Mouse (Mus musculus): Measurements from ENCODE around the gene Cfap73.

DNA sequence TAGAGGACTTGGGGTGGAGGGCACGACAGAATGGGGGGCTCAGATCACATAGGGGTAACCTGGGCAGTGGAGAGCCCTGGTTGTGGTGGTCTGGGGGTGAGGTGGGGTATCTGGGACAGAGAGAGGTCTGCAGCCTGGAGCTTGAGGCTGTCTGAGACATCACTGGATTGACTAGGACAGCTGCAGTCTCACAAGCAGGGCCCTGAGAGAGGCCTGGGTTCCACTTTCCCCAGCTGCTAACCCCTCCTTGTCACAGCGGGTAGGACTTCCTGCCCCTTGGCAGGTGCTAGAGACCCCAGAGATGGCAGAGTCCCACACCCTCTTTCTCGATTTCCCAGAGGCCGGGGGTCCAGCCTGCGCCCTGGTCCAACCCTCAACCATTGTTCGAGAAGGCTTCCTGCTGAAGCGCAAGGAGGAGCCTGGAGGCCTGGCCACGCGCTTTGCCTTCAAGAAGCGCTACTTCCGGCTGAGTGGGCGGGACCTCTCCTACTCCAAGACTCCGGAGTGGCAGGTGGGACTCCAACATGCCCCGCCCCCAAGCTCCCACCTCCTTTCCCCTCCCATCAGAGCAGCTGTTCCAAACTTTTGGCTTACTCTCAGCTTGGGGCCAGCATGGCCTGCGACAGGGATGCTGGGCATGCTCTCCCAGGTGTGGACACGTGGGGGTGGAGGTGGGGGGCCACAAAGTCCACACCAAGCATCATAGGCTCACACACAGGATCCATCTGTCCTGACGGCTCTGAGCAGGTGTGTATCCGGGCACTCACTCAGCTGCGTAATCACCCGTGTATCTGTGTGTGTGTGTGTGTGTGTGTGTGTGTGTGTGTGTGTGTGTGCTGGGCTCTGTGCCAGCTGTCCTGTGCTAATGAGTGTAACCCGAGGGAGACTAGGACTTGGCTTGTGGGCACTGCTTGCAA, 40.5 kb upstream of the Cfap73 start:
- TF ChIP-seq POLR2A (IDR thresholded peaks at IDR 0.05; ENCODE audit: low read depth, low read length): no peak
- no peak for TF ChIP-seq CTCF (IDR thresholded peaks at IDR 0.05; ENCODE audit: extremely low read depth, insufficient read depth, insufficient read length, insufficient replicate concordance)
